Mouse (Mus musculus) heart, adult 2 months (tissue): ENCODE results near the gene Hexim1. TPM values are rescaled to one million over a fixed set of nuclear protein-coding genes. Genes with fewer than 3 reads are reported as not detected.
A peak's percentile ranks its signal among the peaks of the same experiment; 100 is the strongest.

Experiments used
- DNase-seq, 2 experiments: peaks; one replicate each; pipeline ENCODE4 v3.0.0; 2021
- H3K27ac ChIP-seq: fragments of 200-600 bp; 2 replicates; pipeline ENCODE4 v1.8.1; 2022
- H3K27me3 ChIP-seq: fragments of 200-500 bp; 2 replicates; pipeline ENCODE4 v1.6.1; 2012; ENCODE audit warnings: mild to moderate bottlenecking, low read length, inconsistent platforms, mixed read lengths; ENCODE audit not compliant: control insufficient read depth, insufficient read depth
- H3K36me3 ChIP-seq: fragments of 200-500 bp; 2 replicates; pipeline ENCODE4 v1.6.1; 2012; ENCODE audit warnings: low read length, inconsistent platforms; ENCODE audit not compliant: control insufficient read depth, insufficient read depth
- H3K4me1 ChIP-seq: fragments of 200-500 bp; 2 replicates; pipeline ENCODE4 v1.6.1; 2011; ENCODE audit warnings: low read length; ENCODE audit not compliant: control insufficient read depth, insufficient read depth
- H3K4me3 ChIP-seq: fragments of 200-600 bp; 2 replicates; pipeline ENCODE4 v1.8.1; 2022
- H3K79me2 ChIP-seq: fragments of 200-500 bp; replicated peaks from 2 replicates; pipeline ENCODE4 v1.6.1; 2012; ENCODE audit warnings: mild to moderate bottlenecking, inconsistent platforms, low read length, moderate library complexity, mixed read lengths; ENCODE audit not compliant: control insufficient read depth, insufficient read depth
- H3K9ac ChIP-seq: fragments of 200-500 bp; 2 replicates; pipeline ENCODE4 v1.6.1; 2012; ENCODE audit warnings: low read depth, mild to moderate bottlenecking, control low read depth, inconsistent platforms, low read length, mixed read lengths
- CTCF ChIP-seq: fragments of 200-600 bp; IDR thresholded peaks from 2 replicates; pipeline ENCODE4 v1.8.1; 2022; ENCODE audit warnings: antibody characterized with exemption, mild to moderate bottlenecking, moderate library complexity
- EP300 ChIP-seq: fragments of 200-500 bp; IDR thresholded peaks from 2 replicates; pipeline ENCODE4 v1.6.1; 2011; ENCODE audit warnings: low read depth, low read length, control low read depth; ENCODE audit not compliant: insufficient read depth
- POLR2A ChIP-seq: fragments of 200-500 bp; IDR thresholded peaks from 2 replicates; pipeline ENCODE4 v1.6.1; 2011; ENCODE audit warnings: mild to moderate bottlenecking, low read depth, low read length, control low read depth; ENCODE audit not compliant: insufficient read depth
- WGBS: fragments of 180-500 bp; shearing (Covaris S2); methylation state at CpG from one replicate; pipeline ENCODE4 v1.1.7; 2018; 5-methylcytosine and 5-hydroxymethylcytosine counted together
- intact Hi-C: fragments of 180-260 bp; cut with DNase I; formaldehyde crosslinking; loops from one replicate; pipeline ENCODE4 v1.15.1; 2025
- polyA plus RNA-seq: library from polyadenylated mRNA; depleted of rRNA; stranded (reverse); fragments of >200 nt; gene quantifications from 2 replicates; pipeline ENCODE4 v1.2.3, GENCODE M21; 2012
- total RNA-seq, 2 experiments: library from RNA; stranded (reverse); gene quantifications; 2 replicates each; pipeline ENCODE4 v1.2.3; 2021

Gene Hexim1
- total and polyA plus RNA-seq, 3 experiments: 7.8 to 19.3 (median 18.2) TPM

- Histone ChIP-seq H3K9ac (no peak overlapping the region), H3K27me3 (no peaks in the 10 kb centered on the region), H3K36me3 (no peaks in the 10 kb centered on the region), H3K4me1 (peaks cover 21% of the 10 kb centered on the region), H3K79me2 (no peaks in the 10 kb centered on the region), H3K27ac (no peak overlapping the region; the same call in 1 of the 2 replicates), H3K4me3 (no peak overlapping the region)
- intact Hi-C loops: no loop called here
- DNase-seq: peak in 1 of 2 experiments; percentile 36
- TF ChIP-seq POLR2A (no peak), CTCF (no peak), EP300 (no peak)
- WGBS: 42% methylated on average over 12 of the region's 12 CpGs
Observed at GRCm38 (mm10) chr11:103144309-103145285, 28.6 kb downstream of the Hexim1 start.

- intact Hi-C loops: no loop called here
- WGBS: 80% methylated on average over 4 of the region's 4 CpGs
Observed at GRCm38 (mm10) chr11:103146386-103146785, 30.4 kb downstream of the Hexim1 start.

DNA sequence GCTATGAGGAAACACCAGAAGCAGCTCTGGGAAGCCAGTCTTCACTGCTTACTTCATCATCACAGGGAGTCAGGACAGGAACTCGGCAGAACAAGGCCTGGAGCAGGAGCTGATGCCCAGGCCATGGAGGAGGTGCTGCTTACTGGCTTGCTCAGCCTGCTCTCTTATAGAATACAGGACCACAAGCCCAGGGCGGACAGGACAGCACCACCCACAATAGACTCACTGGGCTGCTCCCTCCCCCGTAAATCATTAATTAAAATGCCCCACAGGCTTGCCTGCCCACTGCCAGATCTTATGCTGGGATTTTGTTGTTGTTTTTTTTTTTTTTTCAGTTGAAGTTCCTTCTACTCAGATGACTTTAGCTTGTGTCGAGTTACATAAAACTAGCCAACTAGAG, 31.7 kb downstream of the Hexim1 start:
- Histone ChIP-seq H3K27me3 (no peaks in the 10 kb centered on the region), H3K9ac (no peak overlapping the region), H3K4me1 (peaks cover 2% of the 10 kb centered on the region; the same call in 1 of the 2 replicates), H3K36me3 (no peaks in the 10 kb centered on the region), H3K4me3 (no peak overlapping the region), H3K79me2 (no peaks in the 10 kb centered on the region), H3K27ac (no peak overlapping the region)
- intact Hi-C loops: no loop called here
- no peak for DNase-seq
- 76% methylated on average over 4 of the region's 4 CpGs for WGBS
- TF ChIP-seq EP300 (no peak), CTCF (no peak), POLR2A (no peak)

More at GRCm38 (mm10) chr11:103146386-103146785, 30.4 kb downstream of the Hexim1 start:
- Histone ChIP-seq H3K4me3 (no peak overlapping the region), H3K79me2 (no peaks in the 10 kb centered on the region), H3K9ac (no peak overlapping the region), H3K4me1 (peaks cover 11% of the 10 kb centered on the region), H3K27ac (no peak overlapping the region), H3K36me3 (no peaks in the 10 kb centered on the region), H3K27me3 (no peaks in the 10 kb centered on the region)
- DNase-seq: no peak
- TF ChIP-seq CTCF (no peak), POLR2A (no peak), EP300 (no peak)

DNA sequence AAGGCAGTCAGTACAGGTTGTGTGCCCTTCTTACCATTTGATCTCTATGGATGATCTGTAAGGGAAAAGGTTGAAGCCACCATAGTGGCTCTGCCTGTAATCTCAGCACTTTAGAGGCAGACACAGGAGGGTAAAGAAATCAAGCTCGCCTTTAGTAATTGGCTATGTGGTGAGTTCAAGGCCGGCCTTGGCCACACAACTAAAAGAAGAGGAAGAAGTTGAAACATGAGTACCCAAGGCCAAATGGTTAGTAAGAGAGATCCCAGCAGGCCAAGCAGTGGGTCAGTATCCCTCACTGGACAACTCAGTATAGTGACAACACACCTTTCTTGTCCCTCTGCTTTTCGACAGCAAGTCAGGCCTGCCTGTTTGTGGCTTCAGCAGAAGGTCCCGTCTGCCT, 33.7 kb downstream of the Hexim1 start:
- Histone ChIP-seq H3K9ac (no peak overlapping the region), H3K79me2 (no peaks in the 10 kb centered on the region), H3K27me3 (no peaks in the 10 kb centered on the region), H3K4me1 (no peaks in the 10 kb centered on the region), H3K27ac (no peak overlapping the region), H3K4me3 (no peak overlapping the region), H3K36me3 (no peaks in the 10 kb centered on the region)
- intact Hi-C loops: no loop called here
- TF ChIP-seq POLR2A (no peak), CTCF (no peak), EP300 (no peak)
- 91% methylated on average over 4 of the region's 4 CpGs for WGBS
- DNase-seq: no peak

- no peaks in the 10 kb centered on the region; the same call in 1 of the 2 replicates for H3K4me1 ChIP-seq
- H3K9ac ChIP-seq: peak overlapping the region; percentile 33
- H3K27ac ChIP-seq: peak overlapping the region; percentile 72
- no peaks in the 10 kb centered on the region for H3K36me3 ChIP-seq
- intact Hi-C loops: loop anchor here (1.0 to 2.0 kb wide), 4 partner anchors 26 to 258 kb away; partner anchors contain the start of gene Gfap
- H3K79me2 ChIP-seq: no peaks in the 10 kb centered on the region
- H3K27me3 ChIP-seq: no peaks in the 10 kb centered on the region
- peak; percentile 94 to 98 for DNase-seq
- 2% methylated on average over 25 of the region's 25 CpGs for WGBS
- TF ChIP-seq CTCF (peak; percentile 81), EP300 (peak; percentile 80), POLR2A (no peak)
- H3K4me3 ChIP-seq: peak overlapping the region; percentile 25; the same call in 1 of the 2 replicates
Observed at GRCm38 (mm10) chr11:103158621-103159478, 42.8 kb downstream of the Hexim1 start.
